Comparison of ENCODE assay signal across 8 mouse cellular contexts in the genomic region with DNA sequence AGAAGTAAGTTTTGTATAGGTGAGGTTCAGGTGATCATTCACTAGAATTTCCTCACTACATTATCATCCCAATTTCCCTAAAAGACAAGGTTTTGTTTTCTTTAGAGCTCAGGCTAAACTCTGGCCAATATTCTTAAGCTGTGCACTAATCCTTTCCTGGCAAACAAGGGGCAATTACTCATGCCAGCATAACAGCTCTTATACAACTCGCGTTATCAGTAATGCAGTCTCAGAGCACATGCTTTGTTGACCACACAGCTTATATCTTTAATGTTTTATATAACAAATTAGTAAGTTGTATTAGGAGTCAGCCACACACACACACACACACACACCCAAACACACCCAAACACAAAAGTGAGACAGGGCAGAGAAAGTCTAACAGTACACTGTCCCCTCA. TPM values are rescaled to one million over a fixed set of nuclear protein-coding genes. Genes with fewer than 3 reads are reported as not detected.
DNase-seq lines count a peak whose midpoint lies in the region; ATAC-seq and TF ChIP-seq lines count a peak whose summit lies in the region.

No protein-coding gene starts in this region.

- WGBS in lung, adult 2 months = 3% methylated on average over 2 of the region's 2 CpGs
- 56% methylated on average over 2 of the region's 2 CpGs for WGBS in embryonic facial prominence, embryonic 12.5 days
- WGBS in intestine, postnatal 0 days = 9% methylated on average over 2 of the region's 2 CpGs
- WGBS in neural tube, embryonic 13.5 days = 55% methylated on average over 2 of the region's 2 CpGs

- peaks cover 32% of the 10 kb centered on the region for H3K36me3 ChIP-seq in embryonic facial prominence, embryonic 12.5 days
- peaks cover 2% of the 10 kb centered on the region; the same call in 1 of the 2 replicates for H3K36me3 ChIP-seq in intestine, postnatal 0 days (ENCODE audit: control insufficient read depth, insufficient read depth)
- peaks cover 34% of the 10 kb centered on the region for H3K36me3 ChIP-seq in neural tube, embryonic 13.5 days

- no peak for DNase-seq in lung, adult 2 months
- DNase-seq in lung, postnatal 25 days (ENCODE audit: low spot score) = no peak
- no peak for DNase-seq in layer of hippocampus, adult 9-11 months
- no peak for DNase-seq in gastrocnemius, adult 8-10 months (ENCODE audit: low spot score in 2 of 2)
- no peak for DNase-seq in cerebellum, postnatal 36 days

- TF ChIP-seq CTCF in lung, adult 2 months (IDR thresholded peaks at IDR 0.05; ENCODE audit: insufficient read depth, low read length) = no peak
- no peak for TF ChIP-seq CTCF in intestine, postnatal 0 days (IDR thresholded peaks at IDR 0.05; ENCODE audit: low read depth)

- peak overlapping the region; percentile 93 for H3K4me2 ChIP-seq in embryonic facial prominence, embryonic 12.5 days (replicated peaks)
- H3K4me2 ChIP-seq in intestine, postnatal 0 days (replicated peaks; ENCODE audit: low read depth) = peak overlapping the region; percentile 91
- peak overlapping the region; percentile 91 for H3K4me2 ChIP-seq in neural tube, embryonic 13.5 days

- no peak for ATAC-seq in embryonic facial prominence, embryonic 12.5 days (ENCODE audit: insufficient number of reproducible peaks, insufficient read depth, low FRiP score, low TSS enrichment)
- ATAC-seq in intestine, postnatal 0 days = no peak
- no peak for ATAC-seq in neural tube, embryonic 13.5 days (ENCODE audit: low read depth)

- no peak for TF ChIP-seq POLR2A in lung, adult 2 months (IDR thresholded peaks at IDR 0.05; ENCODE audit: borderline replicate concordance, extremely low read depth, low read depth, low read length)

- no peaks in the 10 kb centered on the region for H3K27me3 ChIP-seq in embryonic facial prominence, embryonic 12.5 days
- H3K27me3 ChIP-seq in intestine, postnatal 0 days (replicated peaks; ENCODE audit: control insufficient read depth, insufficient read depth, low read length) = no peaks in the 10 kb centered on the region
- no peaks in the 10 kb centered on the region for H3K27me3 ChIP-seq in neural tube, embryonic 13.5 days

- peak overlapping the region; percentile 100 for H3K9ac ChIP-seq in embryonic facial prominence, embryonic 12.5 days
- peak overlapping the region; percentile 99 for H3K9ac ChIP-seq in intestine, postnatal 0 days (ENCODE audit: low read depth, low read length)
- H3K9ac ChIP-seq in neural tube, embryonic 13.5 days = peak overlapping the region; percentile 100

- peaks cover 21% of the 10 kb centered on the region for H3K4me1 ChIP-seq in lung, adult 2 months (ENCODE audit: control insufficient read depth, insufficient read depth, low read length)
- peaks cover 21% of the 10 kb centered on the region for H3K4me1 ChIP-seq in embryonic facial prominence, embryonic 12.5 days
- H3K4me1 ChIP-seq in intestine, postnatal 0 days (replicated peaks; ENCODE audit: control insufficient read depth, insufficient read depth, low read length) = 0 out of 2 replicates have a peak, but pooled peaks cover 4% of the 10 kb centered on the region
- peaks cover 29% of the 10 kb centered on the region for H3K4me1 ChIP-seq in neural tube, embryonic 13.5 days (replicated peaks)

- no peaks in the 10 kb centered on the region for H3K9me3 ChIP-seq in embryonic facial prominence, embryonic 12.5 days
- H3K9me3 ChIP-seq in intestine, postnatal 0 days (ENCODE audit: control insufficient read depth) = no peaks in the 10 kb centered on the region
- no peaks in the 10 kb centered on the region for H3K9me3 ChIP-seq in neural tube, embryonic 13.5 days

- H3K4me3 ChIP-seq in lung, adult 2 months (replicated peaks; ENCODE audit: extremely low read depth, low read depth, low read length) = peak overlapping the region; percentile 47
- H3K4me3 ChIP-seq in embryonic facial prominence, embryonic 12.5 days = peak overlapping the region; percentile 99
- H3K4me3 ChIP-seq in intestine, postnatal 0 days (ENCODE audit: low read depth, low read length) = peak overlapping the region; percentile 94
- peak overlapping the region; percentile 100 for H3K4me3 ChIP-seq in neural tube, embryonic 13.5 days

- H3K27ac ChIP-seq in embryonic facial prominence, embryonic 12.5 days = no peak overlapping the region
- H3K27ac ChIP-seq in intestine, postnatal 0 days (ENCODE audit: low read depth, low read length) = 0 out of 2 replicates have a peak overlapping the region, but pooled peaks have one; percentile 11
- no peak overlapping the region for H3K27ac ChIP-seq in neural tube, embryonic 13.5 days (replicated peaks)

RNA-seq across cellular contexts. Expression of a gene that starts 1.8 kb away (rescaled TPM):
- 13.9 and 17.1 TPM in 2 replicates for polyA plus RNA-seq in lung, adult 2 months (2012; rRNA removed)
- 131 and 140 TPM in 2 replicates for polyA plus RNA-seq in embryonic facial prominence, embryonic 12.5 days (2016; fragmentation: Nextera tagmentation; extraction: Ambion mirVana)
- polyA plus RNA-seq in intestine, postnatal 0 days (2015; fragmentation: Nextera tagmentation; extraction: Ambion mirVana) = 38.3 and 44.9 TPM in 2 replicates
- 123 and 125 TPM in 2 replicates for polyA plus RNA-seq in neural tube, embryonic 13.5 days (2015; fragmentation: Nextera tagmentation; extraction: Ambion mirVana)
- total RNA-seq in gastrocnemius, adult 8-10 months (2022) = 10 to 100 TPM; 25.1 to 30.9 (median 28.0) TPM

RNA-seq across cellular contexts. Expression of a gene that starts 51.1 kb away (rescaled TPM):
- polyA plus RNA-seq in lung, adult 2 months (2012; rRNA removed) = 13.8 and 16.9 TPM in 2 replicates
- 43.0 and 43.3 TPM in 2 replicates for polyA plus RNA-seq in embryonic facial prominence, embryonic 12.5 days (2016; fragmentation: Nextera tagmentation; extraction: Ambion mirVana)
- polyA plus RNA-seq in intestine, postnatal 0 days (2015; fragmentation: Nextera tagmentation; extraction: Ambion mirVana) = 8.9 and 9.6 TPM in 2 replicates
- 40.8 and 44.1 TPM in 2 replicates for polyA plus RNA-seq in neural tube, embryonic 13.5 days (2015; fragmentation: Nextera tagmentation; extraction: Ambion mirVana)
- total RNA-seq in gastrocnemius, adult 8-10 months (2022) = 10 to 100 TPM in 1 of 4 experiments, 1 to 10 TPM in 3; 7.4 to 11.0 (median 7.9) TPM

Comparison
In these comparisons a context has a peak if more than half of its experiments do, and no peak if none do; other contexts are left out.
1. H3K4me3 ChIP-seq: peak in every context shown above with its lines; median percentile 100 in neural tube, embryonic 13.5 days; 99 in embryonic facial prominence, embryonic 12.5 days; 94 in intestine, postnatal 0 days; 47 in lung, adult 2 months.